Comparison of ENCODE assay signal across 8 mouse cellular contexts in the genomic region with DNA sequence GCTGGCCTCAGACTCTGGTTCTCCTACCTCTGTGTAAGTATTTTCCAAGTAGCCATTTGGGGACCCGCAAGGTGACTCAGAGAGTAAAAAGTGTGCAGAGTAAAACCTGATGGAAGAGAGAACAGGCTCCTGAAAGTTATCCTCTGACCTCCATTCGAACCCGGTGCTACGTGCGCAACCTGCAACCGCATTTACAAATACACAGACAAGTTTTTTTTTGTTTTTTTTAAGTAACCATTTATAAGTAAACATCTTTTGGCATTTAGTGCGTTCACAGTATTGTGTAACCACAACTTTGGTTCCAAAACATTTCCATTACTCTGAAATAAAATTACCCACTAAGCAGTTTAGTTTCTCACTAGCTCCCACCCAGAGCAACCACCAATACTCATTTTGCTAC. TPM values are rescaled to one million over a fixed set of nuclear protein-coding genes. Genes with fewer than 3 reads are reported as not detected.
DNase-seq lines count a peak whose midpoint lies in the region; ATAC-seq and TF ChIP-seq lines count a peak whose summit lies in the region.

No protein-coding gene starts in this region.

- H3K9ac ChIP-seq in forebrain, embryonic 14.5 days (ENCODE audit: low read length) = peak overlapping the region; percentile 99; the same call in 1 of the 2 replicates
- H3K9ac ChIP-seq in liver, embryonic 14.5 days (replicated peaks) = peak overlapping the region; percentile 94

- WGBS in heart, embryonic 10.5 days = 95% methylated on average over 7 of the region's 7 CpGs
- 98% methylated on average over 7 of the region's 7 CpGs for WGBS in forebrain, embryonic 14.5 days
- 87% methylated on average over 7 of the region's 7 CpGs for WGBS in liver, embryonic 14.5 days (ENCODE audit: insufficient replicate concordance)

- H3K4me3 ChIP-seq in heart, embryonic 10.5 days = peak overlapping the region; percentile 96
- H3K4me3 ChIP-seq in forebrain, embryonic 14.5 days (ENCODE audit: low read depth, low read length) = peak overlapping the region; percentile 100
- H3K4me3 ChIP-seq in liver, embryonic 14.5 days (ENCODE audit: insufficient read depth in 1 of 2, low read depth in 2 of 2, low read length in 2 of 2) = peak overlapping the region in 1 of 2 experiments; percentile 89; a peak in 2 of 4 replicates

- no peaks in the 10 kb centered on the region for H3K36me3 ChIP-seq in heart, embryonic 10.5 days
- H3K36me3 ChIP-seq in forebrain, embryonic 14.5 days (ENCODE audit: control insufficient read depth, insufficient read depth, low read length) = no peaks in the 10 kb centered on the region
- H3K36me3 ChIP-seq in liver, embryonic 14.5 days (replicated peaks; ENCODE audit: control insufficient read depth, insufficient read depth, low read depth) = no peaks in the 10 kb centered on the region

- peak; percentile 22 for ATAC-seq in CD4-positive, CD25-positive, alpha-beta regulatory T cell, adult 4 months
- no peak for ATAC-seq in forebrain, embryonic 14.5 days
- ATAC-seq in liver, embryonic 14.5 days (ENCODE audit: insufficient read depth) = no peak

- TF ChIP-seq EP300 in liver, embryonic 14.5 days (IDR thresholded peaks at IDR 0.05; ENCODE audit: low read depth) = no peak

- intact Hi-C loops in heart, postnatal 25 days (cut with DNase I) = loop anchor here (2.0 to 5.0 kb wide), 4 partner anchors 19 to 75 kb away; a partner anchor contains a TSS

- no peaks in the 10 kb centered on the region for H3K9me3 ChIP-seq in heart, embryonic 10.5 days
- H3K9me3 ChIP-seq in forebrain, embryonic 14.5 days (replicated peaks; ENCODE audit: control insufficient read depth, low read length) = no peaks in the 10 kb centered on the region
- H3K9me3 ChIP-seq in liver, embryonic 14.5 days (ENCODE audit: control insufficient read depth, low read length) = no peaks in the 10 kb centered on the region

- no peak for DNase-seq in heart, embryonic 10.5 days (ENCODE audit: low spot score)
- no peak for DNase-seq in heart, postnatal 25 days (ENCODE audit: low spot score)
- DNase-seq in forebrain, embryonic 14.5 days (ENCODE audit: low spot score) = no peak
- DNase-seq in liver, embryonic 14.5 days (ENCODE audit: low read depth in 3 of 3, low spot score in 3 of 3) = no peak
- no peak for DNase-seq in adrenal gland, adult 2 months
- DNase-seq in layer of hippocampus, postnatal 36 days = no peak
- no peak for DNase-seq in left cerebral cortex, adult 18-20 months (ENCODE audit: low spot score in 2 of 2)

- H3K27me3 ChIP-seq in heart, embryonic 10.5 days (ENCODE audit: insufficient read depth, poor library complexity, severe bottlenecking) = no peaks in the 10 kb centered on the region
- H3K27me3 ChIP-seq in forebrain, embryonic 14.5 days (replicated peaks; ENCODE audit: control insufficient read depth, insufficient read depth, low read length) = no peaks in the 10 kb centered on the region
- H3K27me3 ChIP-seq in liver, embryonic 14.5 days (ENCODE audit: control insufficient read depth, insufficient read depth, low read length) = no peaks in the 10 kb centered on the region

- TF ChIP-seq CTCF in liver, embryonic 14.5 days (IDR thresholded peaks at IDR 0.05; ENCODE audit: low read depth) = no peak

- H3K4me1 ChIP-seq in heart, embryonic 10.5 days = peaks cover 15% of the 10 kb centered on the region
- H3K4me1 ChIP-seq in forebrain, embryonic 14.5 days (ENCODE audit: control insufficient read depth, insufficient read depth, low read length) = peaks cover 15% of the 10 kb centered on the region
- H3K4me1 ChIP-seq in liver, embryonic 14.5 days (replicated peaks; ENCODE audit: control insufficient read depth in 2 of 2, insufficient read depth in 2 of 2, low read length in 1 of 2) = peaks cover 20% of the 10 kb centered on the region in 2 experiments

- peak overlapping the region; percentile 100; the same call in 1 of the 2 replicates for H3K27ac ChIP-seq in heart, embryonic 10.5 days
- no peak overlapping the region; the same call in 1 of the 2 replicates for H3K27ac ChIP-seq in forebrain, embryonic 14.5 days (ENCODE audit: low read depth, low read length)
- H3K27ac ChIP-seq in liver, embryonic 14.5 days = no peak overlapping the region

- H3K4me2 ChIP-seq in forebrain, embryonic 14.5 days (ENCODE audit: low read length) = peak overlapping the region; percentile 63
- peak overlapping the region; percentile 94 for H3K4me2 ChIP-seq in liver, embryonic 14.5 days (ENCODE audit: low read depth)

RNA-seq across cellular contexts. Expression of a gene that starts 1.0 kb away (rescaled TPM):
- 94.0 and 101 TPM in 2 replicates for polyA plus RNA-seq in heart, embryonic 10.5 days (2016; fragmentation: Nextera tagmentation; extraction: Ambion mirVana)
- total RNA-seq in heart, postnatal 25 days (2021) = 100 to 1,000 TPM in 1 of 2 experiments, 10 to 100 TPM in 1; 98.8 to 100 TPM
- 10 to 100 TPM; 46.4 to 51.6 TPM for polyA plus RNA-seq in CD4-positive, CD25-positive, alpha-beta regulatory T cell, adult 4 months (2017; shearing (Covaris generic))
- polyA plus RNA-seq in forebrain, embryonic 14.5 days (2014; fragmentation: Nextera tagmentation; extraction: Ambion mirVana) = 150 and 158 TPM in 2 replicates
- 36.5 and 41.5 TPM in 2 replicates for polyA plus RNA-seq in liver, embryonic 14.5 days (2012; rRNA removed)
- 37.9 and 38.9 TPM in 2 replicates for polyA plus RNA-seq in liver, embryonic 14.5 days (2014; fragmentation: Nextera tagmentation; extraction: Ambion mirVana)
- total RNA-seq in adrenal gland, adult 2 months (2021) = 100 to 1,000 TPM in 1 of 2 experiments, 10 to 100 TPM in 1; 91.7 to 101 TPM
- polyA plus RNA-seq in adrenal gland, adult 2 months (2012; rRNA removed) = 87.5 and 133 TPM in 2 replicates
- total RNA-seq in layer of hippocampus, postnatal 36 days (2021) = 10 to 100 TPM; 85.9 to 99.4 TPM
- total RNA-seq in left cerebral cortex, adult 18-20 months (2021) = 10 to 100 TPM; 79.3 to 88.2 TPM
